Mouse (Mus musculus) frontal cortex, adult (tissue): Measurements from ENCODE around the gene Bmp8b.
"Not testable (repeated sequence)": the region's sequence is repeated elsewhere in the genome, so short reads cannot be mapped to it uniquely, and the experiment has no call there.

Experiments used
- ATAC-seq: cut with Nextera tagmentation; 2 replicates; pipeline ENCODE4 v1.9.2; 2017; ENCODE audit warnings: mild to moderate bottlenecking, moderate library complexity, mixed read lengths; ENCODE audit not compliant: low TSS enrichment

The Bmp8b gene

GRCm38 (mm10) chr4:123111275-123111983, 6.5 kb downstream of the Bmp8b start:
- ATAC-seq, result peak; percentile 36; the same call in 1 of the 2 replicates

- ATAC-seq, result no peak
Measured at GRCm38 (mm10) chr4:123112216-123112764, 7.3 kb downstream of the Bmp8b start.

GRCm38 (mm10) chr4:123114651-123115050, 9.7 kb downstream of the Bmp8b start:
- ATAC-seq, result not testable (repeated sequence)

- 0 out of 2 replicates have a peak, but pooled peaks have one; percentile 15 for ATAC-seq
Measured at GRCm38 (mm10) chr4:123116011-123116410, 11.0 kb downstream of the Bmp8b start, which contains the start of gene Oxct2b. Gene Oxct2b, plus strand, starts transcription at chr4:123116266.

DNA sequence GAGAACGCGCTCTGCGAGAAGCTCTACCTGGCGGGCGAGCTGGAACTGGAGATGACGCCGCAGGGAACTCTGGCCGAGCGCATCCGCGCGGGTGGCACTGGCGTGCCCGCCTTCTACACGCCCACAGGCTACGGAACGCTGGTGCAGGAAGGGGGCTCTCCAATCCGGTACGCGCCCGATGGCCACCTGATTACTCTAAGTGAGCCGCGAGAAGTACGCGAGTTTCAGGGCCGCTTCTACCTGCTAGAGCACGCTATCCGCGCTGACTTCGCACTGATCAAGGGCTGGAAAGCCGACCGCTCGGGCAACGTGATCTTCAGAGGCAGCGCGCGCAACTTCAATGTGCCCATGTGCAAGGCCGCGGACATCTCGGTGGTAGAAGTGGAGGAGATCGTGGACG, 11.7 kb downstream of the Bmp8b start:
- peak; percentile 73 for ATAC-seq

DNA sequence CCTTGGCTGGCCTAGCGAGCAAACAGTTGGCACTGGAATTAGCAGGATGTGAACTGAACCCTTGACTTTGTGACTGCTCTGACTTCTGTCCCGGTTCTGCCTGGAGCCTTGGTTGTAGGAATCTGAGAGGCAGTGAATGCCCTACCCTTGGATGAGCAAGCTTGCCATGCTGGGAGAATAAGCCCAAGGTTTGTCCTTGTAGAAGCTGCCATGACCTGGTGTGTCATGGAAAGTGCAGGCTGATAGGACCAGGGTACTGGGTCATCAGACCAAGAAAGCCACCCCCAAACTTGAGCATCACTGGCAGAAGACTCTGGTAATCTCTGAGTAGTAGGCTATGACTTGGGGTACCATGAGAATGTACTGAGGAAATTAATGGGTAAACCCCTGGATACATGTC, 16.3 kb downstream of the Bmp8b start:
- ATAC-seq, result no peak

DNA sequence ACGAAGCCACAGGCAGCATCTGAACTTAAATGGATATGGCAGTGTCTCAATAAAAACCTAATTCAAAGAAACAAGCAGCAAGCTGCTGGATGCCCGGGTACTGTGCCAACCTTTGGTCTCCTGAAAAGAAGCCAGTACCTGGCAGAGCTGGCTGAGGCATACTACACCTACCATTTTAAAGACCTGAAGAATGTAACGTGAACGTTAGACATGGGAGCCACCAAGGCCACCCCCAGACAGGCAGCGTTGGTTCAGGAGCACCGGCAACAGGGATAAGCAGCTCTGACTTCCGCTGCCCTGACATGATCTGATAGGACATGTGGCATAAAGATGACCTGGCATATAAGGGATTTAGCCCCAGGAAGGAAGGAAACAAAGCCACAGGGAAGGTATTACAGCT, 21.7 kb downstream of the Bmp8b start:
- ATAC-seq, result no peak

- no peak for ATAC-seq
Measured at GRCm38 (mm10) chr4:123127051-123127450, 22.1 kb downstream of the Bmp8b start.

DNA sequence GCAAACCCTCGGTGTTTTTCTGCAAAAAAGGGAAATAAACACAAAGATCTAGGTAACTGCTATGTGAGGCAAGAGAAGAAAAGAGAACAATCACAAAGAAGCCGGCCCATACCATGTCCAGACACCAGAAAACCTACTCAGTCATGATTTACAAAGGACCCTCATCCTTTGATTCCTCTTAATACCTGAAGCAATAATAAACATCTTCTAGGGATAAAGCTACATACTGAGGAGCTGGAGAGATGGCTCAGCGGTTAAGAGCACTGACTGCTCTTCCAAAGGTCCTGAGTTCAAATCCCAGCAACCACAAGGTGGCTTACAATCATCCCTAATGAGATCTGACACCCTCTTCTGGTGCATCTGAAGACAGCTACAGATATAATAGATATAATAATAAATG, 32.6 kb downstream of the Bmp8b start:
- no peak for ATAC-seq

DNA sequence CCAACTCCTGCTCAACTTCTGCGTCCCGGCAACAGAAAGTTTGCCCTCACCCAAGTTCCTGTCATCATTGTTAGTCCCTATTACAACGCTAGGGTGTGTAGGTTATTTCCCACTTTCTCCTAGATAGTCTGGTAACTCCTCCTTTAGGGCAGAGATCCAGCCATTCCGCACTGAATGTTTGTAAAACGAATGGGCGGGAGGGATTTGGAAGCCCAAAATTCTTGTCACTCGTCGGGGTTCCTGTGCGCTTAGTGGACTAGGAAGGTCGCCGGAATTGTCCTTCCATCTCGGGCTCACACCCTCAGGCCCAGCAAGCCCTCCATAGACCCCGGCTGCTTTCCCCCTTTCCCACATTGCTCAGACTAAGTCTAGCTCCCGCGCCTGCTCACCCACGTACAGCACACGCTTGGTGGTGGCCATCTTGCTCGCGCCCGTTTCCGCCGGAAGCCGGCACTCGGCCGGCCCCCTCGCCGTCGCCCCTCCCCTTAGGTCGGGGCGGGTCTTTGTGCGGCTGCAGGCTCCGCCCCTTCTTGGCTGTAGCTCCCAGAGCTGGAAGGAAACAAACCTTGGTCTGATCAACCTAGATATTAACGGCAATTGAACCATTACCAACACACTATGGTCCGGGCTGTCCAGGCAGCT, 34.7 kb downstream of the Bmp8b start, which contains the start of gene Ppie:
Ppie (minus strand) TSS at position 439 of the 642 bp plus-strand sequence.
- peak; percentile 99 for ATAC-seq

DNA sequence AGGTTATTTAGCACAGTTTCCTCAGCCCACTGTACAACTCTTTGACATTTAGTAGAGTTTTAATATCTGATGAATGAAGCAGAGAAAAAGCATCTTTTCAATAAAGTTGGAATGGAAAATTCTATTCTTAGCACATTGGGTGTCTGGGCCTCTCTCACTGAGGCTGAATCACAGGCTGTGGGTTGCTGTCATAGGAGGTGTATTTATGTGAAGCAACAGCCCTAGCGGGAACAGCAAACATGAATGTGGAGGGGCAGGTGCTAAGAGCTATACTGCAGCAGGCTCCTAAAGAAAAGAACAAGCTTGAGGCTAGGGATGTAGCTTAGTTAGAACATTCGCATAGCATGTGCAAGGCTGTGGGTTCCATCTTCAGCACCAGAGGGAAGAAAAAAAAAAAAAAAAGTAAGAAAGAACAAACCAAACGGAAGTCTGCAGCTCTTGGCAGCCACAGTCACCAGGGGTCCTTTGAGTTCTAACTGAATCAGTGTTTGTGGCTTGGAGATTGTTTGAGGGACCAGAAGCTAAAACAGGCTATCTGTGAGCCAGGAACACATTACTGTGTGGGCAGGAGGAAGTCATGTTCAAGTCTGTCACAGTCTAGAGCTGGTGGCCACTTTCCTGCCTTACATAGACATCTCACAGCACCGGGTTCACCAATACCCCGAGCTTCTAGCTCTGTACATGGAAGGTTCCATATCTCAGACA, 42.6 kb downstream of the Bmp8b start:
- ATAC-seq, result peak; percentile 97

DNA sequence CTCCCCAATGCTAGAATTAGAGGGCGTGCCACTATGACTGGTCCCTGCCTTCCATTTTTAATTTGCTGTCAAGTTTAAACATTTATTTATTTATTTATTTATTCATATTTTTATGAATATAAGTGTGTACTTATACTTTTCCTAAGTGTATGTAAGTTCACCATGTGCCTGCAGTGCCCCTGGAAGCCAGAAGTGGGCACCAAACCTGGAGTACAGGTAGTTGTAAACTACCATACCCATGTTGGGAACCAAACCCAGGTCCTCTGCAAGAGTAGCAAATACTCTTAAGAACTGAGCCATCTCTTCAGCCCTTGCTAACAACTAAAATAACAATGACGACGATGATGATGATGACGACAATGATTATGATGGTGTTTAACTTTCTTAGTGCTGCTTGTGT, 47.0 kb downstream of the Bmp8b start:
- ATAC-seq, result no peak

- ATAC-seq, result peak; percentile 95
Measured at GRCm38 (mm10) chr4:123152976-123153375, 48.0 kb downstream of the Bmp8b start.

- peak; percentile 76; the same call in 1 of the 2 replicates for ATAC-seq
Measured at GRCm38 (mm10) chr4:123155004-123155403, 50.0 kb downstream of the Bmp8b start.

DNA sequence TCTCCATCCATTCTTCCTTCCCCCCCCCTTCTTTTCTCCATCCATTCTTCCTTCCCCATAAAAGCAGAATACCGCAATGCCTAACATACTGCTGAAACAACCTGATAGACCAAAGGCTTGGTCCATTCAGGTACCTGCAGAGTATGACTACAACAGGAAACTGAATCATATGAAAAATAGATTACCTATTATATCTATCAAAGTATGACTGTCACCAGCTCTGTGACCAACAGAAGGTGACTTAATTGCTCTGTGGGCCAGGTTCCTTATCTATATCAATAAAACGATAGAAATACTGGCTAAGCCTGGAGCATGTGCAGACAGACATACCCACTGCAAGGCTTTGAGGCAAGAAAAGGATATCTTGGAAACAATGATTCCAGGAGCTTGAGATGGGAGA, 50.5 kb downstream of the Bmp8b start:
- no peak for ATAC-seq

- no peak for ATAC-seq
Measured at GRCm38 (mm10) chr4:123155840-123156239, 50.9 kb downstream of the Bmp8b start.

DNA sequence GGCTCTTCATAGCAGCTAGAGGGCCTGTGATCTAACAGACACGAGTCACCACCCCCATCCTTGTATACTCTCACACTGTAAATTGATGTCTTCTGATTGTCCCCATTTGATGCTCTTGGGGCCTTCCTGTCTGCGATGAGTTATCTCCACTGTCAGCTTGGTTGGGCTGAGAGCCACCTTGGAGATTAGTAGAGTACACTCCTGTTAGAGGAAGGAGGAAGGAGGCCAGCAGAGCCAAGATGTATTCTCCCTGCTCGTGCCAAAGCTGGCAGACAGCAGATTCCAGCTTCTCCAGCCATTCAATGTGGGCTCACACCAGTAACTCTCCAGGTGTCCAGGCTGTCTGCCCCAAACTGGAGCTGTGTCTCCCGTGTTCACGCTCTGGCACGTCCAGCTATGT, 55.6 kb downstream of the Bmp8b start:
- no peak for ATAC-seq

DNA sequence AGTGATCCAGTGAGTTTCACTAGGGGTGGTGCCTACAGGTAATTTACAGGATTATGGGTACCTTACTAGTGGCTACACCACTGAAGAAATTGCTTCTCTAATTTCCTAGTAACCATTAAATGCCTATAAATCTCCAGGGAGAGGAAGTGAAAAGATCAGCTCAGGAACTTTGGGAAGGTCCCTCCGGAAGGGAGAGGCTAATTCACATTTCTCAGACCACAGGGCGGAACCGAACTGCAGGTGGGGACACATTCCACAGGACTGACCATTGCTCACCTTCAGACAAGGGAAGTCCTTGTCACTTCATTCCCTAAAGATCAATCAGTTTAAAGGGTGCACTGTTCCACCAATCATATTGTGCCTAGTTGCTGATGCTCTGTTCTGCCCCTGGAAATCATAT, 56.3 kb downstream of the Bmp8b start:
- ATAC-seq, result not testable (repeated sequence)

- peak; percentile 34; the same call in 1 of the 2 replicates for ATAC-seq
Measured at GRCm38 (mm10) chr4:123162305-123162917, 57.4 kb downstream of the Bmp8b start.

DNA sequence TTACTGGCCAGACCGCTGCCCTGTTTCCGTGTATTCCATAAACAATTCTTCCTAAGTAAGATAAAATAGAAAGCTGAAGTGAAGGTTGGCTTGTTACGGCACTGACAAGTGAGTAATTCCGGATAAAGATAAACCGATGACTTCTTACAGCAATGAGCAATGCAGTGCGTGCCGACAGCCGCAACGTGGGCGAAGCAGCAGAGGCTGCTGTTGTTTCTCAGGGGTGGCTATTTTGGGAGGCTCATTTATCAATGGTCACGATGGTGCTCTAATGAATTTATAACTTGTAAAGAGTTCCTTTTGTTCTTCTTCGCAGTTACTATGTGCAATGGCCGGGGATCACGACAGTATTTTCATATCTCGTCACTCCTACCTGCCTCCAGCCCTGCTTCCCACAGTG, 59.2 kb downstream of the Bmp8b start:
- peak; percentile 76; the same call in 1 of the 2 replicates for ATAC-seq

GRCm38 (mm10) chr4:123171811-123172210, 66.8 kb downstream of the Bmp8b start:
- no peak for ATAC-seq
